Mouse (Mus musculus) CD4-positive, CD25-positive, alpha-beta regulatory T cell, adult 2 months (primary cell): ENCODE results near the gene Cfap52.

Experiments
- DNase-seq: peaks from one replicate; pipeline ENCODE4 v3.0.0-alpha.2; 2012; ENCODE audit warnings: low read depth, low spot score

Cfap52 gene

DNA sequence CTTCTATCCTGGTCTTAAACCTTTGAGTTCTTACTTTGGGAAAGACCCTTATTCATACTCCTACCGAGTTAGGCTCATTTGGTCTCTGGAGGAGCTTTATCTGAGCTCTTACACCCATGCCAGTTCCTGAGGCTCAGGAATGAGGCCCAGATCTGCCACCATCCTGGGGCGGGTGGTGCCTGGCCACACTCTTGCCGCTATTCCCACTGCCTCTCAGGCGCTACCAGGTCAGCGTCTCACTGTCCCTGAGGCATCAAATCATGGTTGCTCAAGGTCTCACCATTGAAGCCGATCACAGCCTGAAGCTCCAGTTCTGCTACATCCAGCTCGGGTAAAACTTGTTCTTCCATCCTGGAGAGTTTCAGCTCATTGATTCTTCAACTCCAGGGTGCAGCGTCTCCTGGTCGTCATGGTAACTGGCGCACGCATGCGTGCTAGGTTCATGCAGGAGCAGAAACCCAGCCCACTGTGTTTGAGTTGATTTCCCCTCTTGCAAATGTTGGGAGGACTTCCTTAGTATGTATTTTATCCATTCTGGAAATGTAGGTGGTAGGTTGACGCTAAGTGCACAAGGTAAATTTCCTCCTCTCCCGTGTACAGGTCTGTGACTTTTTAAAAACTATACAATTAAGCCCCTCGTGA, at the start of gene Cfap52:
Gene Cfap52, minus strand, starts transcription at position 410 of the 642 bp plus-strand sequence.
- DNase-seq = peak; percentile 91

- no peak for DNase-seq
Measured at GRCm38 (mm10) chr11:68012207-68012606, 46.8 kb upstream of the Cfap52 start.

- DNase-seq = no peak
Measured at GRCm38 (mm10) chr11:68009377-68009776, 43.9 kb upstream of the Cfap52 start.

DNA sequence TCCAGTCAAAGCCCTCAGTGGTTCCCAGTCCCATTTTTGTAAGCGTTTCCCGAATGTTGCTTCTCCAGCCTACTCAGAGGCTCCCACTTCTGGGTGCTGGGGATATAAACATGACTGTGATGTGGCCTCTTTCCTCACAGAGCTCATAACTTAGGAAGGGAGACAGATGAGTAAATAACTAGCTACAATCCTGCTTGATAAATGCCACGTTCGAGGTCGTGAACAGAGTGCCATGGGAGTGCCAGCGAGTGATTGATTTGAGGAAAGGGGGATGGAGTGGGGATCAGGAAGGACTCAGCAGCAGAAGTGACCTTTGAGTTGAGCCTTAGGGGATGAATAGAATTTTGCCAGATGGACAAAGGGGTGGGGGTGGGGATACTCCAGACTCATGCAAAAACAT, 42.2 kb upstream of the Cfap52 start:
- DNase-seq = no peak

- DNase-seq = no peak
Measured at GRCm38 (mm10) chr11:68006216-68006789, 40.9 kb upstream of the Cfap52 start.

DNA sequence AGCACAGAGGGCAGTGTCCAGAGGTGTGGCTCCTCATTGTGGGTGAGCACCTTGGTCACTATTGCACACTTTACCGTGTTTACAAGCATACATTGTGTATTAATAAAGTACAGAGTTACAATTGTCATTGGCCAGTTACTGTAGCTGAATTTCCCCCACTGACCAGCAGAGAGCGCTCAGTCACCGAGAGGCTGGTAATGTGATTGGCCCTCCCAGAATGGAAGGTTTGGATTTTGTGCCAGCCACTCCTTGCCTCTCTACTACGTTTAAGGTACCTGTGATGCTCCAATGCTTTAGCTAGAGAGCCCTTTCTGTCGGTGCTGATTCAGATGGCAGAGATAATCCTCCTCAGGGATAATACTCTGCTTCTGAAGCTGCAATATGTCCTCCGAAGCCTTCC, 38.7 kb upstream of the Cfap52 start:
- peak; percentile 70 for DNase-seq

GRCm38 (mm10) chr11:67999629-68000028, 34.2 kb upstream of the Cfap52 start:
- DNase-seq = peak; percentile 13

DNA sequence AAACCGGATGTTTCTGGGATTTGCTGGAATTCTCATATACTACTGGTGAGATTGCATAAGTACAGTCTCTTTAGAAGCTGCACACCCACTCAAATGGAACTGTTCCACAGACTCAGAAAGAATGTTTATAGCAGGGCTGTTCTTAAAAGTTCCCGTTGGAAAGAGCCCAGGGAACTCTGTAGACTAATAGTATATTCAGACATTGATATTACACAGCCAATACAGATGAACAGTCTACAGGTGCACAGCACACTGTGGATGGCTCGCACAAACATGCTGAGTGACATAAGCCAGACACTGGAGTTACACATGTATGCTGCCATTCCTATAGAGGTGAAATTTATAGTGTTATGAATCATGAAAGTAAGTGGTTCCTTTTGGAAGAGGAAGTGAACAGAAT, 33.5 kb upstream of the Cfap52 start:
- no peak for DNase-seq

DNA sequence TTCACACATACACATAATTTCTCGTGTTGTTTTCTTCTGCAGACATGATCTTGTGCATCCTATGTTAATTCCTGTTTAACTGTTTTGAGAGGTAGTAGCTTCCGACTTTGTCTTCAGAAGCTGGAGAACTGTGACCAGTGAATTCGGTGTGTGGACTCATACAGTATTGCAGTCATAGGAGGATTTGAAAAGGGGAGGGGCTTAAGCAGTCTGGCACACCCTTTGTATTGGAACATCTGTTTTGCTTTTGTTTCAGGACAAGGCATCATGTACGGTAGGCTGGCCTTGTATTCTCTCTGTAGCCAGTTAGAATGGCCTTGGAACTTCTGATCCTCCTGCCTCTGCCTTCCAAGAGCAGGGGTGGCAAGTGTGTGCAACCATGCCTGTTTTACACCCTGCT, 30.5 kb upstream of the Cfap52 start:
- DNase-seq = no peak

DNA sequence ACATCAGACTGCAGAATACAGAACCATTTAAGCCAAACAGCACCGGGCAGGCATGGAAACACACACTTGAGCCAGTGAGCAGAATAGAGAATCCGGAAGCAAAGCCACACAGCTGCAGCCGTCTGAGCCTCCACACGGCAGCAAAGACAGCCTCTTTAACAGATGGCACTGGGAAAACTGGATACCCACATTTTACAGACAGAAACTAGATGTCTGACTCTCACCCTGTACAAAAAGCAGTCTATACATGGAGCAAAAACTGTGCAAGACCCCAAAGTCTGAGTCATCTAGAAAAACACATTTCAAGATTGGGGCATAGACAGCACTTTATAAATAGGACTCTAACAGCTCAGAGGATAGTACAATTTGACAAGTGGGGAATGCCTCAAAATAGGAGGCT, 25.8 kb upstream of the Cfap52 start:
- DNase-seq = no peak

- no peak for DNase-seq
Measured at GRCm38 (mm10) chr11:67983564-67983963, 18.1 kb upstream of the Cfap52 start.

GRCm38 (mm10) chr11:67975252-67975651, 9.8 kb upstream of the Cfap52 start:
- peak; percentile 67 for DNase-seq

DNA sequence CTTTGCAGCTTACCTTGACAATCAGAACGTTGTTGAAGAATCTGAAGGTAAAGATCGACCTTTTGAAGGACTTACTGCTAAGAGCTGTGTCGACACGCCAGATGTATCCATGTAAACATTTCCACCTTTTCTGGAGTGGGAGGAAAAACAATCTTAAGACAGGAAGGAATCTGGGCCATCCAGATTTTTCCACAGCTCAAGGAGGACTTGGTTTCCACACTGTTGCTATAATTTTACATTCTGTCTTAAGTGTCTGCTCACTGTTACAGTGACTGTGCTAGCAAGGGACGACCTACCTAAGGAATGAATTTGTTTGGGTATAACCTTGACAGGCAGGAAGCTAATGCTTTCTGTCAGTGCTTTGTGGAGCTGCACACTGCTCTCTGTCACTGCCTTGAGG, 7.8 kb upstream of the Cfap52 start:
- no peak for DNase-seq

- no peak for DNase-seq
Measured at GRCm38 (mm10) chr11:67972606-67973005, 7.2 kb upstream of the Cfap52 start.

GRCm38 (mm10) chr11:67967831-67968230, 2.4 kb upstream of the Cfap52 start:
- DNase-seq = no peak

- peak; percentile 95 for DNase-seq
Measured at GRCm38 (mm10) chr11:67965905-67966878, 741 bp upstream of the Cfap52 start, which contains the start of gene Stx8. Gene Stx8 (plus strand): TSS chr11:67966193.

DNA sequence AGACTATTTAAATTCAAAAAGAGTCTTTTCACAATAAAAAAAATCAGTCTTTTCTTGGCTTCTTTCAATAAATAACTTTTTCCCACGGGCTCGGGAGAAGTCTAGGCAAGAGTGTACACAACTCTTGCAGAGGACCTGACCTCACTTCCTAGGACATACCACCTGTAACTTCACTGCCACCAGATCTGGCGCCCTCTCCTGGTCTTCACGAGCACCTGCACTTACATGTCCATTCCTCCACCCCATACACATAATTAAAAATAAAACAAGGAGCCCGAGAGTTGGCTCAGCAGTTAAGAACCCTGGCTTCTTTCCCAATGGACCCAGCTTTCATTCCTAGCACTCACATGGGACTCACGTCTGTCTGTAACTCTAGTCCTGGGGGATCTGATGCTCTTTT, 1.3 kb downstream of the Cfap52 start:
- DNase-seq = peak; percentile 58

DNA sequence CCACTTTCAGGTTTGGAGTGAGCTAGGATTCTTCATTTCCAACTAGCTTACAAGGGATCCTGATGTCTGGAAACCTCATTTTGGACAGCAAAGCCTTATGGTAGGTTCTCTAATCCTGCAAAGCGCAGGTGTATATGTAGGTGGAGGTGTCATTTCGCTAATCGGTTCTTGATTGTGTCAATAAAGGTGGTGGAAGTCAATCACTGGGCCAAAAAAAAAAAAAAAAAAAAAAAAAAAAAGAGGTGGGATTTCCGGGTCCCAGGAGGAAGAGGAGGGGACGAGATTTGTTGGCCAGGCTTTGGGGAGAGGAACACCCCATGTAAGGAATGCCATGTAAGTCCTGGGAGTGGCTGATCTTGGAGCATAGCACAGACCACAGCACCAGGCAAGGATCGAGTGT, 11.0 kb downstream of the Cfap52 start:
- no peak for DNase-seq

DNA sequence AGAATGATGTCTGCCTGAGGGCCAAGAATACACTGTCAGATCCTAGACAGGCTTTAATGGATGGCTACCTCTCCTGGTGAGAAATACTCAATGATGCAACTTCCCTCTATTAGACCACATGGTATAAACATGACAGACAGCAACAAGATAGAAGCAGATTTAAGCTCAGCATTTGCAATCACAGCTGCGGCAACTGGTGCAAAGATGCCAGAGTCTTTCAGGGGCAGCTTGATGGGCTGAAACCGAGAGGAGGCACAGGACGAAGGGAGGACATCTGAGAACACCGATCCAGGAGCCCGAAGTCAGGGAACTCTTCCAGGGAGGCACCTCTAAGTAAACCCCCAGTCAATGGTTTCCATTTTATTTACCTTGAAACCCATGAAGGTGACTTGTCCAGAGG, 11.8 kb downstream of the Cfap52 start:
- no peak for DNase-seq

DNA sequence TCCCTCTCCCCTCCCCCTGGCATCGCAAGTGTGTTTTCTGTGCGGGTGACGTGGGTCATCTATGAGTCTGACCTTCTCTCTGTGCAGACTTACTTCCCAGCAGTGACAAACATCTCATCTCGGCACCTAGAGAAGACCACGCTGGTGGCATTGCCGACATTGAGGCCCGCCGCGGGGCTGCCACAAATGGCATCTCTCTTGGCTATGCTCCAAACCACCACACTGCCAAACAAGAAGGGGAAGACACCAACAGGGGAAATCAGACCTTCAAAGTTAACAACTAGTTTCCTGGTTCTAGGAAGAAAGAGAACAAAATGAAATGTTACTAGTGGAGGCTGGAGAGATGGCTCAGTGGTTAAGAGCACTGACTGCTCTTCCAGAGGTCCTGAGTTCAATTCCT, 16.0 kb downstream of the Cfap52 start:
- peak; percentile 23 for DNase-seq

DNA sequence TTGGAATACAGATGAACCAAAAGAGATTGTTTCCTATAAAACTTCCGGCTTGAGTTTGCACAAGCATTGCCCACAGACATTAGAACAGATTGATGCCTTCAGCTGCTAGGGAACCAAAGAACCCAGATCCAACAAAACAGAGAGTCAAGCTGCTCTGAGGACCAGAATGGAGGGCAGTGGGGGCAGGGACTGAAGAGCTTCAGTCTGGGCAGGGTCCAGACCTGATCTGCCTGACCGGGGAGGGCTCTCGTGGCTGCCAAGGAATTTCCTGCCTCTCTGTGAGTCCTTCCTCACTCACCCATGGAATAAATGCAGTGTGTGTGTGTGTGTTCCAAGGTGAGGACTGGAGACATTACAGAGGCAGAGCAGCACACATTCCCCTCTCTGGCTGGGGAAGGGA, 17.2 kb downstream of the Cfap52 start:
- DNase-seq = no peak

DNA sequence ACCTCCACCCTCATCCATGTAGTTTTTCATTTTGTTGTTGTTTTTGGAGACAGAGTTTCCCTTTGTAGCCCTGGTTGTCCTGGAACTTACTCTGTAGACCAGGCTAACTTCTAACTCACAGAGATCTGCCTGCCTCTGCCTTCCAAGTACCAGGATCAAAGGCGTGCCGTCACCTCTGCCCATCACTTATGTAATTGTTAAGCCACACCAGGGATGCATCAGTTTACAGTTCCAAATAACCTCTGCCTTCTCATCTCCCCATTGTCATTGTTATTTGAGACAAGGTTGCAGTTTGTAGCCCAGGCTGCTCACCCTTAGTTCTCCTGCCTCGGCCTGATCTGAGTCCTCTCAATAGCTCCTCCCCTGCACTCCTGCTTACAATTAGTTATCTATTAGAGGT, 33.3 kb downstream of the Cfap52 start:
- DNase-seq = no peak
